Mouse (Mus musculus) hindbrain, postnatal 0 days (tissue): ENCODE measurements around the gene Lats2. TPM values are rescaled to one million over a fixed set of nuclear protein-coding genes. Genes with fewer than 3 reads are reported as not detected.

Source experiments
- ATAC-seq: fragments of 200-750 bp; cut with Nextera tagmentation; 2 replicates; pipeline ENCODE4 v1.8.0; 2017; ENCODE audit warnings: mild to moderate bottlenecking, moderate TSS enrichment, moderate library complexity
- DNase-seq: peaks from one replicate; pipeline ENCODE4 v3.0.0-alpha.2; 2015; ENCODE audit warnings: low spot score
- H3K27ac ChIP-seq: fragments of 300-500 bp; sonication (generic); 2 replicates; pipeline ENCODE4 v1.5.1; 2014; ENCODE audit warnings: mild to moderate bottlenecking
- H3K27me3 ChIP-seq: fragments of 300-500 bp; sonication (generic); 2 replicates; pipeline ENCODE4 v1.6.1; 2014; ENCODE audit warnings: low read length, mixed read lengths; ENCODE audit not compliant: insufficient read depth
- H3K36me3 ChIP-seq: fragments of 300-500 bp; sonication (generic); 2 replicates; pipeline ENCODE4 v1.6.1; 2014; ENCODE audit warnings: low read length, mixed read lengths; ENCODE audit not compliant: insufficient read depth
- H3K4me1 ChIP-seq: fragments of 300-500 bp; sonication (generic); 2 replicates; pipeline ENCODE4 v1.6.1; 2014; ENCODE audit warnings: antibody characterized with exemption, low read length, mixed read lengths; ENCODE audit not compliant: insufficient read depth
- H3K4me2 ChIP-seq: fragments of 300-500 bp; sonication (generic); 2 replicates; pipeline ENCODE4 v1.6.1; 2014; ENCODE audit warnings: low read depth, mild to moderate bottlenecking, low read length, moderate library complexity, mixed read lengths
- H3K4me3 ChIP-seq: fragments of 300-500 bp; sonication (generic); 2 replicates; pipeline ENCODE4 v1.5.1; 2014; ENCODE audit warnings: low read length
- H3K9ac ChIP-seq: fragments of 300-500 bp; sonication (generic); replicated peaks from 2 replicates; pipeline ENCODE4 v1.6.1; 2014; ENCODE audit warnings: mild to moderate bottlenecking, low read length, moderate library complexity, mixed read lengths
- H3K9me3 ChIP-seq: fragments of 300-500 bp; sonication (generic); 2 replicates; pipeline ENCODE4 v1.6.1; 2016; ENCODE audit warnings: low read length, mixed read lengths
- CTCF ChIP-seq: IDR thresholded peaks from 2 replicates; pipeline ENCODE4 v1.5.1; 2016; ENCODE audit warnings: antibody characterized with exemption, control low read depth, low read depth
- WGBS: fragments of 180-500 bp; shearing (Covaris S2); extraction: QIAGEN DNeasy Blood & Tissue Kit; methylation state at CpG from one replicate; pipeline ENCODE4 v1.1.7; 2014; 5-methylcytosine and 5-hydroxymethylcytosine counted together
- polyA plus RNA-seq: library from polyadenylated mRNA; unstranded; fragments of >200 nt; fragmentation: Nextera tagmentation; extraction: Ambion mirVana; gene quantifications from 2 replicates; pipeline ENCODE4 v1.2.1, GENCODE M21; 2015
- total RNA-seq: library from RNA; depleted of rRNA; stranded (reverse); fragments of >200 nt; gene quantifications from 2 replicates; pipeline ENCODE4 v1.2.3, GENCODE M21; 2014; rRNA removed

Lats2 gene
- total RNA-seq (6.4 and 14.1 TPM in 2 replicates), polyA plus RNA-seq (5.8 and 6.2 TPM in 2 replicates)

- ATAC-seq (no peak), DNase-seq (no peak)
- no peak for TF ChIP-seq CTCF
- Histone ChIP-seq H3K9ac (no peak within 1 kb of the TSS), H3K27ac (no peak within 1 kb of the TSS), H3K4me2 (no peak within 1 kb of the TSS), H3K27me3 (no peaks in the 10 kb centered on the region), H3K36me3 (no peaks in the 10 kb centered on the region), H3K4me3 (no peak within 1 kb of the TSS), H3K4me1 (no peaks in the 10 kb centered on the region), H3K9me3 (no peaks in the 10 kb centered on the region)
- 76% methylated on average over 4 of the region's 4 CpGs for WGBS
These were observed at the start of gene Lats2 for GRCm38 (mm10) chr14:57758237-57758636. Lats2 (minus strand) TSS chr14:57758388.

GRCm38 (mm10) chr14:57803731-57804130 is 45.5 kb upstream of the Lats2 start:
- 88% methylated on average over 4 of the region's 4 CpGs for WGBS
- no peak overlapping the region for H3K27ac ChIP-seq
- no peak overlapping the region for H3K4me2 ChIP-seq
- no peak for ATAC-seq
- H3K36me3 ChIP-seq, result peaks cover 32% of the 10 kb centered on the region; the same call in 1 of the 2 replicates
- no peak for TF ChIP-seq CTCF
- H3K27me3 ChIP-seq, result no peaks in the 10 kb centered on the region
- no peak overlapping the region for H3K9ac ChIP-seq
- no peaks in the 10 kb centered on the region for H3K9me3 ChIP-seq
- peaks cover 6% of the 10 kb centered on the region; the same call in 1 of the 2 replicates for H3K4me1 ChIP-seq
- no peak overlapping the region for H3K4me3 ChIP-seq
- no peak for DNase-seq

GRCm38 (mm10) chr14:57797991-57798931 is 40.1 kb upstream of the Lats2 start, which contains the start of gene Sap18:
Sap18 (plus strand) TSS chr14:57798180.
- peaks cover 6% of the 10 kb centered on the region; the same call in 1 of the 2 replicates for H3K4me1 ChIP-seq
- under 1% methylated on average over 87 of the region's 99 CpGs for WGBS
- peaks cover 15% of the 10 kb centered on the region; the same call in 1 of the 2 replicates for H3K36me3 ChIP-seq
- DNase-seq, result peak; percentile 100
- no peak for TF ChIP-seq CTCF
- peak within 1 kb of the TSS; percentile 71 for H3K4me3 ChIP-seq
- H3K9me3 ChIP-seq, result no peaks in the 10 kb centered on the region
- peak within 1 kb of the TSS; percentile 93 for H3K4me2 ChIP-seq
- peak; percentile 97 for ATAC-seq
- H3K27ac ChIP-seq, result peak within 1 kb of the TSS; percentile 89
- H3K27me3 ChIP-seq, result no peaks in the 10 kb centered on the region
- peak within 1 kb of the TSS; percentile 72 for H3K9ac ChIP-seq

- Histone ChIP-seq H3K27ac (peak overlapping the region; percentile 73; the same call in 1 of the 2 replicates), H3K36me3 (peaks cover 8% of the 10 kb centered on the region; the same call in 1 of the 2 replicates), H3K9ac (peak overlapping the region; percentile 72), H3K27me3 (no peaks in the 10 kb centered on the region), H3K4me1 (peaks cover 6% of the 10 kb centered on the region; the same call in 1 of the 2 replicates), H3K9me3 (no peaks in the 10 kb centered on the region), H3K4me2 (peak overlapping the region; percentile 67), H3K4me3 (peak overlapping the region; percentile 71)
- DNase-seq (no peak), ATAC-seq (peak; percentile 71)
- 15% methylated on average over 7 of the region's 7 CpGs for WGBS
- TF ChIP-seq CTCF, result peak; percentile 42; the same call in 1 of the 2 replicates
These were observed 39.4 kb upstream of the Lats2 start for GRCm38 (mm10) chr14:57797551-57797950.

- H3K27ac ChIP-seq, result no peak overlapping the region
- TF ChIP-seq CTCF, result no peak
- H3K4me2 ChIP-seq, result no peak overlapping the region
- H3K27me3 ChIP-seq, result no peaks in the 10 kb centered on the region
- ATAC-seq, result no peak
- H3K9me3 ChIP-seq, result no peaks in the 10 kb centered on the region
- DNase-seq, result no peak
- H3K4me3 ChIP-seq, result no peak overlapping the region
- H3K36me3 ChIP-seq, result no peaks in the 10 kb centered on the region
- H3K9ac ChIP-seq, result no peak overlapping the region
- 88% methylated on average over 4 of the region's 4 CpGs for WGBS
- H3K4me1 ChIP-seq, result no peaks in the 10 kb centered on the region
These were observed 33.0 kb upstream of the Lats2 start for GRCm38 (mm10) chr14:57791171-57791570.

- H3K9ac ChIP-seq, result no peak overlapping the region
- WGBS, result 92% methylated on average over 9 of the region's 9 CpGs
- no peak overlapping the region for H3K4me3 ChIP-seq
- no peak overlapping the region for H3K27ac ChIP-seq
- ATAC-seq, result no peak
- no peak for DNase-seq
- TF ChIP-seq CTCF, result no peak
- no peaks in the 10 kb centered on the region for H3K9me3 ChIP-seq
- no peaks in the 10 kb centered on the region for H3K4me1 ChIP-seq
- H3K36me3 ChIP-seq, result no peaks in the 10 kb centered on the region
- no peaks in the 10 kb centered on the region for H3K27me3 ChIP-seq
- no peak overlapping the region for H3K4me2 ChIP-seq
These were observed 31.6 kb upstream of the Lats2 start for GRCm38 (mm10) chr14:57789759-57790158.

GRCm38 (mm10) chr14:57789311-57789710 is 31.1 kb upstream of the Lats2 start:
- no peaks in the 10 kb centered on the region for H3K36me3 ChIP-seq
- no peaks in the 10 kb centered on the region for H3K4me1 ChIP-seq
- DNase-seq, result no peak
- 80% methylated on average over 2 of the region's 2 CpGs for WGBS
- no peak for ATAC-seq
- H3K9me3 ChIP-seq, result no peaks in the 10 kb centered on the region
- no peak overlapping the region for H3K27ac ChIP-seq
- H3K9ac ChIP-seq, result no peak overlapping the region
- no peak overlapping the region for H3K4me2 ChIP-seq
- H3K4me3 ChIP-seq, result no peak overlapping the region
- H3K27me3 ChIP-seq, result no peaks in the 10 kb centered on the region
- TF ChIP-seq CTCF, result no peak
